Mouse (Mus musculus) cortical plate, adult 2 months (tissue): Measurements from ENCODE around the gene Ttc28.

Experiments used
- CTCF ChIP-seq: fragments of 200-500 bp; IDR thresholded peaks from 2 replicates; pipeline ENCODE4 v1.5.1; 2011; ENCODE audit warnings: mild to moderate bottlenecking, control low read depth, low read length; ENCODE audit not compliant: insufficient read depth; ENCODE audit errors: extremely low read depth
- POLR2A ChIP-seq: fragments of 200-500 bp; IDR thresholded peaks from 2 replicates; pipeline ENCODE4 v1.6.1; 2011; ENCODE audit warnings: mild to moderate bottlenecking, low read length, control low read depth; ENCODE audit not compliant: insufficient read depth; ENCODE audit errors: extremely low read depth

DNA sequence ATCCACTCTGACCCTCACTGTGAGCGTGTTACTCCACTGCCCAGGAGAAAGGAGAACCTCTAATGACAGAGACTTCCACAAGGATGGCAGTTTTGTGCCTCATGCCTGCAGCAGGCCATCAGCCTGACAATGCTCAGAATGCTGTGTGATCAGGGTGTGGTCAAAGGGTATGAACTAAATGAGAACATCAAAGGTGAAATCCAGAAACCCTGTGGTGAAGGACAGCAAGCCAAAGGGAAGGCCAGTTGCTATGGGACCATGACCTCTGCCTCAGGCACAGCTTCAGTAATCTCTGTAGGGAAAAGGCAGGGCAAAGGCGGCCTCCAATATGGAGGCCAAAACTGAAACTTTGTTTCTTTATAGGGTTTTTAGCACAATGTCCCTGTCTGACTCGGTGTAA is 372.5 kb downstream of the Ttc28 start:
- TF ChIP-seq POLR2A (no peak), CTCF (no peak)
